Mouse (Mus musculus) hindbrain, embryonic 16.5 days (tissue): ENCODE data around the gene Gpatch3. TPM values are rescaled to one million over a fixed set of nuclear protein-coding genes. Genes with fewer than 3 reads are reported as not detected.

Source experiments
- ATAC-seq: fragments of 200-750 bp; cut with Nextera tagmentation; 2 replicates; pipeline ENCODE4 v1.8.0; 2017; ENCODE audit warnings: moderate TSS enrichment, moderate library complexity
- H3K27ac ChIP-seq: fragments of 300-500 bp; sonication (generic); 2 replicates; pipeline ENCODE4 v1.5.1; 2014; ENCODE audit warnings: low read depth, mild to moderate bottlenecking, control low read depth, low read length, moderate library complexity
- H3K27me3 ChIP-seq: fragments of 300-500 bp; sonication (generic); replicated peaks from 2 replicates; pipeline ENCODE4 v1.6.1; 2014; ENCODE audit warnings: low read length; ENCODE audit not compliant: control insufficient read depth, insufficient read depth
- H3K36me3 ChIP-seq: fragments of 300-500 bp; sonication (generic); 2 replicates; pipeline ENCODE4 v1.6.1; 2014; ENCODE audit warnings: mild to moderate bottlenecking, low read length, moderate library complexity, mixed read lengths; ENCODE audit not compliant: control insufficient read depth, insufficient read depth
- H3K4me1 ChIP-seq: fragments of 300-500 bp; sonication (generic); 2 replicates; pipeline ENCODE4 v1.6.1; 2014; ENCODE audit warnings: low read depth, low read length; ENCODE audit not compliant: control insufficient read depth, insufficient read depth
- H3K4me2 ChIP-seq: fragments of 300-500 bp; sonication (generic); 2 replicates; pipeline ENCODE4 v1.6.1; 2014; ENCODE audit warnings: mild to moderate bottlenecking, low read length, control low read depth, moderate library complexity
- H3K4me3 ChIP-seq: fragments of 300-500 bp; sonication (generic); 2 replicates; pipeline ENCODE4 v1.5.1; 2014; ENCODE audit warnings: mild to moderate bottlenecking, low read length, control low read depth, moderate library complexity
- H3K9ac ChIP-seq: fragments of 300-500 bp; sonication (generic); 2 replicates; pipeline ENCODE4 v1.6.1; 2014; ENCODE audit warnings: low read depth, mild to moderate bottlenecking, control low read depth, low read length, moderate library complexity
- H3K9me3 ChIP-seq: fragments of 300-500 bp; sonication (generic); 2 replicates; pipeline ENCODE4 v1.6.1; 2014; ENCODE audit warnings: mild to moderate bottlenecking, low read length, moderate library complexity; ENCODE audit not compliant: control insufficient read depth
- WGBS: fragments of 180-500 bp; shearing (Covaris S2); extraction: QIAGEN DNeasy Blood & Tissue Kit; methylation state at CpG from one replicate; pipeline ENCODE4 v1.1.7; 2014; 5-methylcytosine and 5-hydroxymethylcytosine counted together
- polyA plus RNA-seq: library from polyadenylated mRNA; unstranded; fragments of >200 nt; fragmentation: Nextera tagmentation; extraction: Ambion mirVana; gene quantifications from 2 replicates; pipeline ENCODE4 v1.2.1, GENCODE M21; 2015

Gpatch3 gene
- polyA plus RNA-seq, 1 experiment from 2014 or later, result 5.9 TPM

GRCm38 (mm10) chr4:133553448-133554330 is 20.9 kb upstream of the Gpatch3 start:
- Histone ChIP-seq H3K9me3 (no peaks in the 10 kb centered on the region), H3K9ac (no peak overlapping the region), H3K4me3 (no peak overlapping the region), H3K27ac (no peak overlapping the region), H3K4me2 (no peak overlapping the region), H3K36me3 (no peaks in the 10 kb centered on the region), H3K4me1 (no peaks in the 10 kb centered on the region), H3K27me3 (no peaks in the 10 kb centered on the region; the same call in 1 of the 2 replicates)
- 76% methylated on average over 19 of the region's 19 CpGs for WGBS
- no peak for ATAC-seq

- no peak for ATAC-seq
- 31% methylated on average over 10 of the region's 10 CpGs for whole genome bisulfite sequencing
- Histone ChIP-seq H3K9ac (no peak overlapping the region), H3K4me1 (no peaks in the 10 kb centered on the region), H3K9me3 (no peaks in the 10 kb centered on the region), H3K36me3 (no peaks in the 10 kb centered on the region), H3K4me2 (no peak overlapping the region), H3K4me3 (no peak overlapping the region), H3K27me3 (no peaks in the 10 kb centered on the region; the same call in 1 of the 2 replicates), H3K27ac (no peak overlapping the region)
Observed at GRCm38 (mm10) chr4:133557041-133557717, 17.4 kb upstream of the Gpatch3 start.

GRCm38 (mm10) chr4:133559846-133560245 is 14.7 kb upstream of the Gpatch3 start:
- no peak overlapping the region for H3K4me2 ChIP-seq
- no peaks in the 10 kb centered on the region for H3K4me1 ChIP-seq
- H3K9me3 ChIP-seq, result no peaks in the 10 kb centered on the region
- no peaks in the 10 kb centered on the region for H3K36me3 ChIP-seq
- H3K9ac ChIP-seq, result no peak overlapping the region
- no peak overlapping the region for H3K4me3 ChIP-seq
- H3K27ac ChIP-seq, result no peak overlapping the region
- ATAC-seq, result no peak
- no peaks in the 10 kb centered on the region; the same call in 1 of the 2 replicates for H3K27me3 ChIP-seq
- 76% methylated on average over 4 of the region's 4 CpGs for WGBS

- Histone ChIP-seq H3K27ac (no peak overlapping the region), H3K36me3 (no peaks in the 10 kb centered on the region), H3K27me3 (no peaks in the 10 kb centered on the region), H3K9me3 (no peaks in the 10 kb centered on the region), H3K4me2 (no peak overlapping the region), H3K9ac (no peak overlapping the region), H3K4me3 (no peak overlapping the region), H3K4me1 (no peaks in the 10 kb centered on the region)
- ATAC-seq, result no peak
- 72% methylated on average over 4 of the region's 4 CpGs for WGBS
Observed at GRCm38 (mm10) chr4:133561622-133562021, 12.9 kb upstream of the Gpatch3 start.

- no peaks in the 10 kb centered on the region for H3K27me3 ChIP-seq
- H3K4me2 ChIP-seq, result no peak overlapping the region
- no peaks in the 10 kb centered on the region for H3K4me1 ChIP-seq
- ATAC-seq, result no peak; the same call in 1 of the 2 replicates
- H3K36me3 ChIP-seq, result no peaks in the 10 kb centered on the region
- no peak overlapping the region for H3K4me3 ChIP-seq
- WGBS, result 63% methylated on average over 11 of the region's 11 CpGs
- no peak overlapping the region for H3K27ac ChIP-seq
- H3K9ac ChIP-seq, result no peak overlapping the region
- H3K9me3 ChIP-seq, result no peaks in the 10 kb centered on the region
Observed at GRCm38 (mm10) chr4:133563123-133563571, 11.4 kb upstream of the Gpatch3 start.

DNA sequence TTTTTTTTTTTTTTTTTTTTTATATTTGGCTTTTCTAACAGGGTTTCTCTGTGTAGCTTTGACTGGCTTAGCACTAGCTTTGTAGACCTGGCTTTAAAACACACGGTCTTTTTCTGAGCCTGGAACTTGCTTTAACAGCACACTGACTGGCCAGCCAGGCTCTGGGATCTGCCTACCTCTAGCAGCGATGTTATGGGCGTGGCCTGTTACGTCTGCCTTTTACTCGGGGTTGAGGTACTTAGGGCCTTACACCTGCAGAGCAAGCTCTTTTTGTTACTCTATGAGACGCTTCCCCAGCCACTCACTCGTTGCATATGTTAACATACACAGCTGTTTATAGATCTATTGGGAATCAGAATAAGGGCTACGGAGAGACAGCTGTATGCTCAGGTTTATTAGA is 7.3 kb upstream of the Gpatch3 start:
- Histone ChIP-seq H3K27ac (no peak overlapping the region), H3K27me3 (no peaks in the 10 kb centered on the region), H3K36me3 (no peaks in the 10 kb centered on the region), H3K9ac (no peak overlapping the region), H3K4me3 (no peak overlapping the region), H3K4me1 (no peaks in the 10 kb centered on the region), H3K9me3 (no peaks in the 10 kb centered on the region), H3K4me2 (no peak overlapping the region)
- WGBS, result 27% methylated on average over 8 of the region's 8 CpGs
- ATAC-seq, result no peak

- H3K9ac ChIP-seq, result no peak overlapping the region
- 77% methylated on average over 10 of the region's 10 CpGs for WGBS
- H3K4me1 ChIP-seq, result no peaks in the 10 kb centered on the region
- H3K9me3 ChIP-seq, result no peaks in the 10 kb centered on the region
- no peaks in the 10 kb centered on the region for H3K36me3 ChIP-seq
- no peaks in the 10 kb centered on the region for H3K27me3 ChIP-seq
- no peak overlapping the region for H3K4me3 ChIP-seq
- H3K4me2 ChIP-seq, result no peak overlapping the region
- no peak overlapping the region for H3K27ac ChIP-seq
- ATAC-seq, result no peak
Observed at GRCm38 (mm10) chr4:133569291-133570065, 5.1 kb upstream of the Gpatch3 start.

DNA sequence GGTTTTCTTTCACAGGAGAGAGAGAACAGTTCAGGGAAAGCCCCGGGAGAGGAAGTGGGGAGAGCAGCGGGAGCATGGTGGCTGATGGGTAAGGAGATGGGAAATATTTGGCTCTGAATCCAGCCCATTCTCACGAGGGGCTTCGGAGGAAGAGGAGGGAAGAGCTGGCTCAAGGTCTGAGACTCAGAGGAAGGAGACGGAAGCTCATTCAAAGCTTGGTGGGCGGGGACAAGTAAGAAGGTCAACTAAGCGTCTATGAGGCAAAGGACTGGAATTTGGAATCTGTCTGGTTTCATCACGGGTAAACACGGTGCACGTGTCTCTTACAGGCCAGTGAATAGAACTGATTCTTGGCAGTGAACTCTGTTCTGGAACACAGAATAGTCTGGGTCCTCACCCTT is 4.5 kb upstream of the Gpatch3 start:
- Histone ChIP-seq H3K27ac (no peak overlapping the region), H3K36me3 (no peaks in the 10 kb centered on the region), H3K9me3 (no peaks in the 10 kb centered on the region), H3K4me2 (no peak overlapping the region), H3K4me3 (no peak overlapping the region), H3K4me1 (no peaks in the 10 kb centered on the region; the same call in 1 of the 2 replicates), H3K9ac (no peak overlapping the region), H3K27me3 (no peaks in the 10 kb centered on the region)
- 62% methylated on average over 10 of the region's 10 CpGs for WGBS
- ATAC-seq, result no peak

- Histone ChIP-seq H3K27me3 (no peaks in the 10 kb centered on the region), H3K4me2 (peak overlapping the region; percentile 73), H3K9ac (peak overlapping the region; percentile 76), H3K4me3 (peak overlapping the region; percentile 96), H3K27ac (0 out of 2 replicates have a peak overlapping the region, but pooled peaks have one; percentile 37), H3K36me3 (peaks cover 12% of the 10 kb centered on the region), H3K4me1 (peaks cover 7% of the 10 kb centered on the region), H3K9me3 (no peaks in the 10 kb centered on the region)
- under 1% methylated on average over 41 of the region's 41 CpGs for WGBS
- peak; percentile 65 for ATAC-seq
Observed at GRCm38 (mm10) chr4:133574843-133575202, 278 bp downstream of the Gpatch3 start.
